Mouse (Mus musculus) layer of hippocampus, adult 9-11 months (tissue): ENCODE results near the gene Lmna.
A peak's percentile ranks its signal among the peaks of the same experiment; 100 is the strongest.

Source experiments
- DNase-seq: peaks from one replicate; pipeline ENCODE4 v3.0.0; 2022

The Lmna gene

DNA sequence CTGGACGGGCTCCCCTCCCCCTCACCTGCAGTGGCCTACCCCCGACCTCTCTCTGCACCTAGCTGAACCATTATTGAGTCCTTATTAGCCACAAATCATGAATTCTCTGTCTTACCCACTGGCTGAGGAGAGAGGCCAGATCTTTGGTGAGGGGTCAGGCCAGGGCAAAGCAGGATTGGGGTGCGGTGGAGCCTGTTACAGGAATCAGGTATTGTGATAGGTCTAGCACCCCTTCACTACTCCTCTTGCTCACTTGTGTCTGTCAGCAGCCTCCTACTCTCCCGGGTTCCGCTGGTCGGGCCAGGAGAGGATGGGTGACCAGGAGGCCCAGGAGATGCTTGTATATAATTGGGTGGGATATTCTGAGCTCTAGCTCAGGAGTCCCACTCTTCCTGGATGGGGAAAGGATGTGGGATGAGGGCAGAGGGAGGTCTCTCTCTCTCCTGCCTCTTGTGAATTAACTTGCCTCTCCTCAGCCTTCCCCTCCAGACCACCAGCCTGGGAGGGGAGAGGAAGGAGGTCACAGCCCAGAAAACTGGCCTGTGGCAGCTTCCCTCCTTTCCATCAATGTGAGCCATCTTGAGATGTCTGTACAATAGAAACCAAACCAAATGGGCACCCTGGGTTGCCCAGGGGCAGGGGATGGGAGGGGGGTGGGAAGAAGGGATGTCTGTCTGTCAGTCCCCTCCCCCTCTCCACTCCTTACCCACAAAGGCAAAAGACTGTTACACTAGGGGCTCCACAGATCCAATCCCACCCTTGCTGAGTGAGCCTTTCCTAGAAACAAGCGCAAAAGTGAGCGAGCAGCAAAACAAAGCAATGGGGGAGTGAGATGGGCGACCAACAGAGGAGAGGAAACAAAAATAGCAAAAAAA lies 28.8 kb upstream of the Lmna start:
- no peak for DNase-seq

DNA sequence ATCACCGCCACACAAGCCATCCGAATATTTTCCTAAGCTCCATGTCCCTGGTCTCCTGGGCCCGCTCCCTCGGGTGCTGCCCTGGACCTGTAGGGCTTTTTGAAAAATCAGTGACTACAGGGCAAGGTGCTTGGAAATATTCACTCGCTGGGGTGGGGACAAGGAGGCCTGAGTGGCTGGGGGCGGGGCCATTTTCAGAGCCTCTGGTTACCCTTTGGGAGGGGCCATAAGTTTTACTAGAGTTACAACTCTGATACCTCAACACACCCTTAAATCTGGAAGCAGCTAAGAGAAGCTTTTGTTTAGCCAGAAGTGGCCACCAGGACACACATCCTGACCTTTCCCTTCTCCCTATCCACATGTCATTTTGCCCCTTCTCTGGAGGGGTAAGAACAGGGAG lies 27.4 kb upstream of the Lmna start:
- no peak for DNase-seq

DNA sequence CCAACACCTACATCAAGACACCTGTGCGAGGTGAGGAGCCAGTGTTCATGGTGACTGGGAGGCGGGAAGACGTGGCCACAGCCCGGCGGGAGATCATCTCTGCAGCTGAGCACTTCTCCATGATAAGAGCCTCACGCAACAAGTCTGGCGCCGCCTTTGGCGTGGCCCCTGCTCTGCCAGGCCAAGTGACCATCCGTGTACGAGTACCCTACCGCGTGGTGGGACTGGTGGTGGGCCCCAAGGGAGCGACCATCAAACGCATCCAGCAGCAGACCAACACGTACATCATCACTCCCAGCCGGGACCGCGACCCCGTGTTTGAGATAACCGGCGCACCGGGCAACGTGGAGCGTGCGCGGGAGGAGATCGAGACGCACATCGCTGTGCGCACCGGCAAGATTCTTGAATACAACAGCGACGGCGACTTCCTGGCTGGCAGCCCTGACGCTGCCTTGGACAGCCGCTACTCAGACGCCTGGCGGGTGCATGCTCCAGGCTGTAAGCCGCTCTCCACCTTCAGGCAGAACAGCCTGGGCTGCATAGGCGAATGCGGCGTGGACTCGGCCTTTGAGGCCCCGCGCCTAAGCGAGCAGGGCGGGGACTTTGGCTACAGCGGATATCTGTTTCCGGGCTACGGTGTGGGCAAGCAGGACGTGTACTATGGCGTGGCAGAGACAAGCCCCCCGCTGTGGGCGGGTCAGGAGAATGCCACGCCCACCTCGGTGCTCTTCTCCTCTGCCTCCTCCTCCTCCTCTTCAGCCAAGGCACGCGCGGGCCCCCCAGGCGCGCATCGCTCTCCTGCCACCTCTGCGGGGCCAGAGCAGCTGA lies 26.6 kb upstream of the Lmna start:
- peak; percentile 88 for DNase-seq

DNA sequence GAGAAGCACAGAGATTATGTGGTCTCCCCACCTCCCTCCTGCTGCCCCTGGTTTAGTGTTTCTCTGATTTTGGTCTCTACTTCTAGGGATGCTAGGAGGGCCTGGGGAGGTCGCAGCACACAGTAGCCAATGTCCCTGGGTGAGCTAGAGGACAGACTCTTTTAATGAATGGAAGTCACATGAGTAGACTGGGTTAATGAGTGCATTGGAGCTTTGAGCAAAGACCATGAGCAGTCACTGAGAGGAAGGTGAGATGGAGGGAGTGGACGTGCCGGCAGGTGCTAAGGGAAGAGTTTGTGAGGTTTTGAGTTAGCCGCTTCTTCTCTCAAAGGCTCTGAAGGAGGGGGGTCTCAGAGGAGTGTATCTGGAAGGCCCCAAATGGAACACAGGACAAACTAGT lies 25.8 kb upstream of the Lmna start:
- DNase-seq: no peak

DNA sequence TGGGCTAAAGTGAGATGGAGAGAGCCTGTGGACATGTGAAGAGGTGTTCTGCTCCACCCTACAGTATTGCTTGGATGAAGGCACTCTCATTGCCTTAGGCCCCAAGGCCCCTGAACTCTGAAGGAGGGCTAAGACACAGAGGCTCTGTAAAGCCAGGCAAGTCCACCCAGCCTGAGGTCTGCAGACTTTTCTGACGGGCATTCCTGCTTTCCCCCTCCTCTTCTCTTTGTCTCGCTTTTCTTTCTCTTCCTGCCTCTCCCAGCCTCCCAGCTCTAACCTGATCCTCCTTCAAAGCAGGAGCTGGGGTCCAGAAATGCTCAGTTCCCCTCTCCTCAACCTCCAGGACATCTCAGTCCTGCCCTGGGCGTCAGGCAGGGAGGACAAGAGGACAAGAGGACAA lies 25.2 kb upstream of the Lmna start:
- no peak for DNase-seq

DNA sequence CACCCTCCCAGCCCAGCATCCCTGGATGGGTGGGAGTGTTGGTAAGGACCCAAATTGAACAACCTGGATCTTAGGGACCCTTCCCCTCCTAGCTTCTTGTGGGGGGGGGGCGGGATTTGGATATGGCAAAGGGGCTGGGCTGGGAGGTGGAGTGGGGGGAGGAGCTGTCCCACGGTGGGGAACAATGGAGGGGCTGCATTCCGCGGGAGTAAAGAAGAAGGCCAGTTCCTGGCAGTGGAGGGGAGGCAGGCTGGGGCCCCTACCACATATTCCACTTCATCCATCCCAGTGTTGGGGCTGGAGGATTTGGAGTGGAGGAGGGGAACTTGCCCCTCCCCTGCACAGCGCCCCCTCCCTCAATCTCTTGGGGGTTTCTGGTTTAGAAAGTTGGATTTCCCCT lies 23.9 kb upstream of the Lmna start:
- DNase-seq: no peak

DNA sequence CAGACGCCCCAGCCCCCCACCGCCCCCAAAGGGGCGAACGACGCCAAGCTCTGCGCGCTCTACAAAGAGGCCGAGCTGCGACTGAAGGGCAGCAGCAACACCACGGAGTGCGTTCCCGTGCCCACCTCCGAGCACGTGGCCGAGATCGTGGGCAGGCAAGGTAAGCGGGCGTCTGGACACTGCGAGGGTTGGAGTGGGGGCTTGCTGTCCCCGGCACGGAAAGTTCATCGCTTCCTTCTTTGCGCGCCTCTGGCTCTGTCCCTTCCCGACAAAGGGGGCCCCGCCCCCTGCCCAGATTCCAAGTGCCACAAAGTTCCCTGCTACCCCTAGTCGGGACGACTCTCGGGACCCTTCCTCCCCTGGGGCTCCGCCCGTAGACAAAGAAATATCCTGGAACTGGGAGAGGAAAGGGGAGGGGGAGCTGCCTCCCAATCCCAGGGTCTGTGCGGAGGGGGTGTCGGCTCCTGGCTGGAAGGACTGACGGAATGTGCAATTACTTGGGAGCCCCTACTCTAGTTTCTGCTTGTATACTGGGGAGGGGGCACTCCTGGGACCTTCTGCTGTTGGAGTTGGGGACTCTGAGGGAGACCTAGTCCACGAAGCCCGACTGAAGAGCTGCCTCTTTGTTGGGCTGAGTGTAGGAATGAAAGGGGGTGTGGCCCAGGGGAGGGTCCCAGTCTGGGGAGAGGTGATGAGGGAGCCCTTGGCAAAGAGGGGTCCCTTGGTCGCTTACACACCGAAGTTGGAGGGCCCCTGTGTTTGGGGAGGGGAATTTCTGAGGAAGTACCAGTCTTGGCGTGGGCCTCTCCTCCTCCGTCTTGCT lies 23.1 kb upstream of the Lmna start:
- no peak for DNase-seq

DNA sequence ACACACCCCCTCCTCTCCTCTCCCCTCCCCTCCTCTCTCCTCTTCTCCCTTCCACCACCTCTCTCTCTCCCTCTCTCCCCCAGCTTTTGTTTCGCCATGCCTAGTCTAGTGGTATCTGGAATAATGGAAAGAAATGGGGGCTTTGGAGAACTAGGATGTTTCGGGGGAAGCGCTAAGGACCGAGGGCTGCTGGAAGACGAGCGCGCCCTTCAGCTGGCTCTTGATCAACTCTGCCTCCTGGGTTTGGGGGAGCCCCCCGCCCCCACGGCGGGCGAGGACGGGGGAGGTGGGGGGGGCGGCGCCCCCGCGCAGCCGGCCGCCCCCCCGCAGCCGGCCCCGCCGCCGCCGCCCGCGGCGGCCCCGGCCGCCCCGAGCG lies 22.5 kb upstream of the Lmna start, which contains the start of gene Mex3a:
Gene Mex3a (plus strand): TSS at position 97 of the 376 bp plus-strand sequence.
- DNase-seq: no peak

DNA sequence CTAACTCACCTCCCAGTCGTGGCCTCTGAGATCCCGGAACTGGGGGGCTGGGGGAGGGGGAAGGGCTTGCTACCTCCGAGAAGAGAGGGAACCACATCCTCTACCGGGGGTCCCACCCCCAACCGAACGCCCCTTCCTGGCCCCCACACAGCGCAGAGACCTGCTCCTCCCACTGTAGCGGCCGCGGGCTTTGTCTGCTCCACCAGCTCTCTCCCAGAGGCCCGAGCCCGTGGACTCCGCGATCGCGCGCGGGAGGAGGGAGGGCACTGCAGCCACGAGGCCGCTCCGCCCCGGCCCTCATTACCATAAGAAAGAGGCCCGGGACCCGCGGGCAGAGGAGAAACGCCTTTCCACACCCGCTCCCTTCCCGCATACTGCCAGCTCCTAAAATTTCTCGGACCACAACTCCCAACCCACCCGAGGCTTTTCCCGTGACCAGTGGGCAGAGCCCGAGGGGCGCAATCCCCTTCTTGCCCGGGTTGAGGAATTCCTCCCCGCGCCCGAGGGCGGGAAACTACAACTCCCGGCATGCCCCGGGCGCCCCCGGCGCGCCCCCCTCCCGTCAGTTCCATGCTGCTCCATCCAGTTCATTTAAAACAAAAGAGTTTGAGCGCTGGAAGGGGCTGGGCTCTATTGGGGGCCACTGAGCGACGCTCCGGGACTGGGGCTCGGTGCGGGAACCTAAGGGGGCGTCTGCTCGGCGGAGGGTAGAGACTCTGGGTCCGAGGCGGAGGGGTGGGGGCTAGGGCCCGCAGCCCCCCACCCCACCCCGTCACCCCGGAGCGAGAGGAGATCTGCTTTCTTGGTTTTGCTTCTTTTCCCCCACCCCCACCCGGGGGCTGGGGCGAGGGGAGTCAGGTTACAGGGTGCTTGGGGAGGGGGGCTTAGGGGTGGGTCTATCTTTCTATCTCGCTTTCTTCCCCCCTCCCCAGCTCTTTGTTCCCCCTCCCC lies 21.9 kb upstream of the Lmna start:
- DNase-seq: peak; percentile 83

DNA sequence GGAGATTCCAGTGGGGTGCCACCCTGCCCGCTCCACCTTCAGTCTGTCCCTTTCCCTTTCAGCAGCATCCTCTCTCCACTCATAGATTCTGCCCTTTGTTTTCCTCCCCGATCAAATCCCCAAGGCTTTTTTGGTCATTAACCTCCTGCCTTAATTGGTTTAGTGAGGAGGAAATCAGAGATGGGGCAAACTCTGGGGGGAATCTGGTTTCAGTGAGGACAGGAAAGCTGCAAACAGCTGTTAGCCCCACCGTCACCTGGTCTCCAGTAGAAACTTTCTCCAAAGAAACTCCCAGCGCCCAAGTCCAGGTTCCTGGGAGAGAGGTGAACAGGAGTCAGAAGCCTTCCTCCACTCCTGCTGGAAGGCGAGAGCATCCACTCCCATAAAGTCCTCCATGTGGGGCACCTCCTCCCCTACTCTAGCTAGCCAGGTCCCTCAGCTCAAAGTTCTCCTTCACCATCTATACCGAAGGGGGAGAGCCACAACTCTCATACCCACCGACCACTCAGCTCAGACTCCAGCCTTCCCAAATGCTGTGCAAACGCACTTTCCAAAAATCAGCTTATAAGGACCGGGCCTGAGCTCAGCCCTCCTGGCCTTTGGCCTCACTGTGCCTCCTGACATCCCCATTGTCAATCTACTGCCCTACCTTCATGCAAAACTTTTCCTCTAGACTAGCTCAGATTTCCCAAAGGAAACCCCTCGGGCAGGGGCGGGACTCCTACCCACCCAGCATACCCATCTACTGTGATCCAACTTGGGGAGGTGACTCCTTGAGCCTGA lies 20.5 kb upstream of the Lmna start:
- no peak for DNase-seq

DNA sequence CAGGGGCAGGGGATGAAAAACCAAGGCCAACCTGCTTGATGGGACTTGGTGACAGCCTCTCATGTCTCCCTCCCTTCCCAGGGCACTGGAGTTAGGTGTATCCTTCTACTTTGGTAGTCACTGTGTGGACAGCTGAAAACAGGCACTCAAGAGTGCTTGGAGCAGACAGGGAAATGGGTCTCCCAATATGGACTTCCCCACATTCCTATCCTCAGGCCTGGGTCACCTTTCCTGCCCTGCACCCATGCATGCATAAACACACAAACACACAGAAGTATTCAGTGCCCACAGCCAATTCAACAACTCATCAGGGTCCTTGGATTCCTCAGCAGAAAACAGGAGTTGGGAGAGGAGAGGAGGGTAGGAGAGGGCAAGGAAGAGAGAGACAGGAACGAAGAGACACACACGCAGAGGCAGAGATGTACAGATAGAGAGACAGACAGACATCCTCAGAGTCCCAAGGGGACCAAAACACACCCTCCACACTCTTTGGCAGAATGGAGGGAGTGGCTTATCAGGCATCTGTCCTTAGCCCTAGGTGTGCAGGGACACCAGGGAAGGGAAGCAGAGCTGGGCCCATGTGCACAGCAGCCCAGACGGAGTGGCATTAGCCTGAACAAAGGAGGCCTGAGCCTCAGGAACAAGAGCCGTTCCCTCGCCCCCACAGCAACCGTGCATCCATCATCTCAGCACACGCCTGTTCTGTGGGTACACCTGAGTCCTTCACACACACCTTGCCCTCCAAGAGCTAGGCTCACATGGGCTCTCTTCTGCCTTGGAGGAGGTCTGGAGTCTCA lies 19.6 kb upstream of the Lmna start:
- DNase-seq: no peak

DNA sequence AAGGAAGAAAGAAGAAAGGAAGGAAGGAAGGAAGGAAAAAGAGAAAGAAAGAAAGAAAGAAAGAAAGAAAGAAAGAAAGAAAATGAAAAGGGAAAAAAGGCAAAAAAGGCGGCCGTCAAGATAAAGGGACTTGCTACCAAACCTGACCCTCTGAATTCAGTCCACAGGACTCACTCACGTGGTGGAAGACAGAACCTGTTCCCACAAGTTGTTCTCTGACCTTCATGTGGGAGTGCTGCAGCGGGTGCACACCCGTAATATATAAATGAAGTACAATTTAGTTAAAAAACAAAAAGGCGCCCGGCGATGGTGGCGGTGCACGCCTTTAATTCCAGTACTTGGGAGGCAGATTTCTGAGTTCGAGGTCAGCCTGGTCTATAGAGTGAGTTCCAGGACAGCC lies 18.9 kb upstream of the Lmna start:
- no peak for DNase-seq

DNA sequence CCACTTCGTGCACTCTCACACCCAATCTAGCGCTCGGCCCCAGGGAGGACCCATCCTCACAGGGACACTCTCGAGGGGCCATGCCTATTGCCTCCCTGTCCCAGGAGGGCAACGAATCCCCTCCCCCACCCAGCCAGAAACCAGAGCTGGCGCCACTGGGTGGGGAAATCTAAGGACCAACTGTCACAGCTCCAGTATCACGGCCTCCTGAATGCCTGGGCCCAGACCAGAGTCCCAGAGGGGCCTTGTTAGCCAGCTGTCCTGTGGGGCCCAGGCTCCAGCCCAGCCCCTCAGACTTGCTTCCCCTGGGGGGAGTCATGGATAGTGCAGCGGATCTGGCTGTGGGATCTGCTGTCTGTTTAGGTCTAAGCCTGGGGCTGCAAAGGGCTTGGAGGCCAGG lies 17.8 kb upstream of the Lmna start:
- no peak for DNase-seq

DNA sequence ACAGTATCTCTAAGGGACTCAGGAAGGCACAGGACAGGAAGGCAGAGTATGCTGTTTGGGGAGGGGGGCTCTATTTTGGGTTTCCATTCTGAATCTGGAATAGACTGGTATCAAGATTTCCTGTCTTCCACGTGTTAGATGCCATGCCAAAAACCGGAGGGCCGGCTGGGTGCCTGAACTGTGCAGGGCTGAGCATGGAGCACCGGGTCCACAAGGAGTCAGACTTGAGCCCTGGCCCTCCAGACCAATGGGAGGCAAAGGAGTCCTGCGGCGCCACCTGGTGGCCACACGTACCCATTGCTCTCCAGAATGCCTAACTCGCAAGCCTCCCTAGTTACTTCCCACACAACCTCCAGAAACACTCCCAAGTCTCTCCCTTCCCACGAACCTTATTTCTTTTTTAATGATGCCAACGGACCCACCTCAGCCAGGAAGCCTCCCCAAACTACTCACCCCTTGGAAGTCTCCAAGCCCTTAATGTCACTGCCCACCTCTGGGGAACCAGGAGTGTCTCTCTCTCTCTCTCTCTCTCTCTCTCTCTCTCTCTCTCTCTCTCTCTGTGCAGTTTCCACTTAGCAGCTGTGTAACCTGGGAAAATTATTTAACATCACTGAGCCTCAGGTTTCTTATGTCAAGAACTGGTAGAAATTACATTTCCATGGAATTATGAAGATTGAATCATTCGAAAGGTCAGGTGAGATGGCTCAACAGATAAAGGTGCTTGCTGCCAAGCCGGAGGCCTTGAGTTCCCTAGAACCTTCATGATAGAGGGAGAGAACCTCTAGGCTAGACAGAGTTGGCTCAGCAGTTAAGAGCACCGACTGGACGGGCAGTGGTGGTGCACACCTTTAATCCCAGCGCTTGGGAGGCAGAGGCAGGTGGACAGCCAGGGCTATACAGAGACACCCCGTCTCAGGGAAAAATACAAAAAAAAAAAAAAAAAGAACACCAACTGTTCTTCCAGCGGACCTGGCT lies 16.7 kb upstream of the Lmna start:
- DNase-seq: peak; percentile 81

DNA sequence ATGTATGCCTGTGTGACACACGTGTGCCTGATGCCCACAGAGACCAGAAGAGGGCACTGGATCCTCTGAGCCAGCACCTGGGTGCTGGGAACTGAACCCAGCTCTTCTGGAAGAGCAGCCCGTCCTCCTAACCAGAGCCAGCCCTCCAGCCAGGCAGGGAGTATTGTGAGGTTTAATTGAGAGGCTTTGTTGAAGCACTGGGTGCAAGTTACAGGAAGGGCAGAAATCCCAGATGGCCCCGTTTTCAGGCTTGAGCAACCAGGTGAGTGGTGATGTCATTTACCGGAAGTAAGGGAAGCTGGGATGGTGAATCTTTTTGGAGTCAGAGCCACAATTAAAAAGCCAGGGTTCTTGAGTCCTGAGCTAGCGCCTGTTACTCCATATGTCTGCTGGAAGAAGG lies 15.3 kb upstream of the Lmna start:
- DNase-seq: no peak

DNA sequence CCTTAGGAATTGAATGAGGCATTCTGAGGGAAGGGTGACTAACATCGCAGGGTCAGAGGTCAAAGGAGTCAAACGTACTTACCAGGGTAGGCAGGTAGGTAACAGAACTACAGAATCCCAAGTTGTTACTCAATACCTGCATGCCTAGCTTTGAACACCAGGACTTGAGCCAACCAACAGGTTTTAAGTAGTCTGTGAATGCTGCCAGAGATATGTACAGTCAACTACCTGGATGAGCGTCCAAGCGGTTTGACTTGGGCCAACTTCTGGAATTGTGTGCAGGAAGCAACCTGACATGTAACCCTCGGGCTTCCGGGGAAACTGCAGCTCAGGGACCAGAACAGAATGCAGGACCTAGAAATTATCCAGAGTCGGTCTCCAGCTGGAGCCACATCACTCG lies 13.3 kb upstream of the Lmna start:
- DNase-seq: no peak

DNA sequence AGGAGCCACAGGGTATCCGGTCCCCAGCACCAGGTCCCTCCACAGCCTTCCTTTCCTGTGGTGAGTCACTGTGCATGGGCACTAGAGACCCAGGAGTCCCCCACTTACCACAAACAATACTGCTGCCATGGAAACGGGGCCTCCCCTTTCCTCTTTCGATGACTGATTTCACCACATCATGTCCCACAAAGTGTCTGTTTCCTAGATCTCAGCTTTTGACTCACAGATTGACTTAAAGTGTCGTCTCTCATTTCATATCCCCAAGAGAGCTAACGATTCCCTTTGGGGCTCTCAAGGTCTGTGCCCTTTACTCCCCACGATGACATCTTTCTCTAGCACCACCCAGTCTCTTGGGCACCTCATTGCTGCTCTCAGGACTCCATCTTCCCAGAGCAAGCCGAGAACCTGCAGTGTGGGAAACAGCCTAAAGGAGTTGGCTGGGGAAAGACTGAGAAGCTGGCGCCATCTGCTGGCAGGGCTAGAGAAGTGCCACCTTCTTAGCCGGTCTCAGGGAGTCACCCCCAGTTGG lies 12.1 kb upstream of the Lmna start:
- DNase-seq: peak; percentile 49

DNA sequence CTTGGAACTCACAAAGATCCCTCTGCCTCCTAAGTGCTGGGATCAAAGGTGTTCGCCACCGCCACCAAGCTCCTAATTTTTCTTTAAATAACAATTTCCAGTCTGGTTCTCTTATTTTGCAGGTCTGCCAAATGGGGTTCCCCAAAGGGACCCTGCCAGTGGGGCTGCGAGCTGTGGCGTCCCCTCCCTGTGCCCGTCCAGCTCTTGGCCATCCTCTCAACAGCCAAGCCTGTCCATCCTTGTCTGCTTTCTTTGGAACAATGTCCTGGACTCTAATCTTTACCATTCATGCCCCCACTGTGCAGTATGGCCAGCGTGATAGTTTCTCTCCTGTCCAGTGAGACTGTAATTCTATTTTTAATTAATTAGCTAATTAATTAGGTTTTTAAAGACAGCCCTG lies 11.4 kb upstream of the Lmna start:
- no peak for DNase-seq

DNA sequence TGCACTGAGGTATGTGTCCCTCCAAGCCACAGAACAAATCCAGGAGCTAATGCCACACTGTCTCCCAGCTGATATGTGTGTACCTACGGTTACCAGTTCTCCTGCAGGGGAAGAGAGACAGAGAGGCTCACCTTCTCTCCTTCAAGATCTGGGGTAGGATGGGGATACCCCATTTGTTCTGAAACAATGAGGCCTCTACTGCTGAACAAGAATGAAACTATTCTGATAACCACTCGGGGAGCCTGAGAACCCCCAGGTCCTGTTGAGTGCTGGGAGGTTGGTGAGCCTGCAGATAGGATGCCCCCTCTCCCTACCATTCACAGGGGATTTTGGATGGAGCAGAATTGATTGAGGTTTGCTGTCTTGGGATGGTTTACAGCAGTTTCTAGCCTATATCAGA lies 10.3 kb upstream of the Lmna start:
- no peak for DNase-seq
